Mouse (Mus musculus): ENCODE measurements around the gene Gbx2.

Gene Gbx2

GRCm38 (mm10) chr1:89913611-89914010, 17.4 kb downstream of the Gbx2 start:
- in situ Hi-C loops (cut with MseI, MboI), result no loop called here

DNA sequence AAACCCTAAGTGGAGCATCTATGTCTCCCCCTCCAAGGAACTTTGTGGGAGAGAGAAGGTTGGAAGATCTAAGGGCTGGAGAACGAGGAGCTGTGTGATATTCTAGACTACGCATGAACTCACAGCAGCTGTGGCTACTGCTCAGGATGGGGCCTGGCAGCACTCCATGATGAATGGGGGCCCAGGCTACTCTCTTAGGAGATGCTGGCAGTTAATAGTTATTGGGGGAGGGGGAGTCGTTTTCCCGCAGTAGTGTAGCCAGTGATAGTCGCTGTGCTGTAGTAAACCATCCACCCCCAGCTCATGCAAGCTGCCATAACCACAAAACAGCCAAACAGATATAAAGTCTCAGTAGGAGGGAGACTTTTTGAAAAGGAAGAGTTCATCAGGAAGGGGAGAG, 18.6 kb downstream of the Gbx2 start:
- in situ Hi-C loops (cut with MseI, MboI), result no loop called here

- in situ Hi-C loops (cut with MseI, MboI), result no loop called here
Measured at GRCm38 (mm10) chr1:89909796-89910195, 21.2 kb downstream of the Gbx2 start.

- in situ Hi-C loops (cut with MseI, MboI), result no loop called here
Measured at GRCm38 (mm10) chr1:89902641-89903040, 28.3 kb downstream of the Gbx2 start.

DNA sequence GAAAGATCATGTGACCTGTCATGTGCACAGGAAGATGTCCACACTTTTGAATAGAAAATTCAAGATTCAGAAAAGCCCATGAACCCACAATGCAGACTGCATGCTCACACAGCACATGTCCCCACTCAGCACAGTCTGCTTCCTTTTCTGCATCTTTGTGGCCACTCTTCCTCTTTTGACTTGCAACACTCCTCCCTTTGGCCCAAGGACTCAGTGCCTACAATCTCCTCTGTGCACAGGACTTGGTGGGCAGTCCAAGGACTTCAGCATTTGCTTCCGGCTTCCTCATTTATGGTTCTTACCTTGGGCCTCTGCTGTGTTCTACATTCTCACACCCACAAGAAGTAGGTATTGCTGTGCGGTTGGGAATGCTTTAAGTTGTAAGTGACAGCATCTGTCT, 28.7 kb downstream of the Gbx2 start:
- in situ Hi-C loops (cut with MseI, MboI), result no loop called here

DNA sequence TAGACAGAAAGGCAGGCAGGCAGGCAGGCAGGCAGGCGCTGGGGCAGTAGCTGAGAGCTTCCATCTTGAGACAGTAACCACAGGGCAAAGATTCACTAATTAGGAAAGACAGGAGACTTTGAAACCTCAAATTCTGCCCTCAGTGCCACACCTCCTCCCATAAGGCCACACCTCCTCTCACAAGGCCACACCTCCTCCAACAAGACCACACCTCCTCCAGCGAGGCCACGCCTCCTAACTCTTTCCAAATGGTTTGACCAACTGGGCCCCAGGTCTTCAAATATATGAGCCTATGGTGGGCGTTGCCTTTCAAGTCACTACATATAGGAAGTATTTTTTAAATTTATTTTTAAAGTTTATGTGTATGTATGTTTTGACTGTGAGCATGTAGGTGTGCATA, 29.6 kb downstream of the Gbx2 start:
- in situ Hi-C loops (cut with MseI, MboI), result no loop called here

DNA sequence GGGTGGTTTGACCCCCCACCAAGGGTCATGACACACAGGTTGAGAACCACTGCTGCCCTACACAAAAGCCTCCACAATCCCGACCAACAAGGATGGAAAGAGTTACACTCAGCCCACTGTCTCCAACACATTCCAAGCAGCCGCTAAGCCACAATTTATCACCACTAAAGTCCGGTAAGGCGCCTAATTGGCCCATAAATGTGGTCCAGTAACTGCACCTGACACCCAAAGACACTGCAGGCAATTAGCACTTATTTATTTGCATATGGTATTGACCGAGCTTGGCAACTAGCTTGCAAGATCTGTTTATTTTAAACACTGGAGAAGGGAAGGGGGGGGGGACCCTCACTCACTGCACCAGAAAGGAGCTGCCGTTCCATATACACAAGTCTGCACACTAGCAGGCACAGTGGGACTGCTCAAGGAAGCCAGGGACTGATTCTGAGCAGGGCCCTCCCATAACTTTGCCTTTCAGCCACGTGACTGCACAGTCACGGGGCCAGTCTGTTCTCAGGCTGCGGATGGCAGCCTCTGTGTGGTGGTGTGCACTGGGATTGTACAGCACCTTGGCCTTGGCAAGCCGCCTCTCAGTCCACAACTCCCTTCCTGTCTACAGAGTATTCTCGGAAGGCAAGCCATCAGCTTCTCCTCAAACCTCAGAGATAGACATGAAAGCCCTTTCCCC, 31.1 kb downstream of the Gbx2 start:
- in situ Hi-C loops (cut with MseI, MboI), result no loop called here

GRCm38 (mm10) chr1:89899036-89899435, 31.9 kb downstream of the Gbx2 start:
- in situ Hi-C loops (cut with MseI, MboI), result no loop called here

DNA sequence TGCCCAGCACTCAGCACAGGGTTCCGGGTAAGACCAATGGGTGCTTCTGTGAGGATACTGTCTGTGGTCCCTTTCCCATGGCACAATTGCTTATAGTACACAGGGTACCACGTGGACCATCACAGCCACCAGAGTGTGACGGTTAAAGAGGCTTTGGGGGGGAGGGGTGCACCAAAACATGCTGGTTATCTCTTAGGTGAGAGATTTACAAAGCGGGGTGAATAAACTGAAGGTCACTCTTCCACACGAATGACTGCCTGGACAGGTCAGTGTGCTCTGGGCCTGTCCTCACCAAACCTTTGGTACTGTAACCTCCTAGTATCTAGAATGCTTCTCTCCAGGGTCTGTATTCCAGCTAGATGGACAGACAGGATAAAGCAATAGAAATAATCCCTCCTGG, 35.2 kb downstream of the Gbx2 start:
- in situ Hi-C loops (cut with MseI, MboI), result no loop called here

GRCm38 (mm10) chr1:89892281-89892680, 38.7 kb downstream of the Gbx2 start:
- in situ Hi-C loops (cut with MseI, MboI), result no loop called here

- in situ Hi-C loops (cut with MseI, MboI), result no loop called here
Measured at GRCm38 (mm10) chr1:89891400-89891799, 39.6 kb downstream of the Gbx2 start.

- in situ Hi-C loops (cut with MseI, MboI), result no loop called here
Measured at GRCm38 (mm10) chr1:89885696-89886095, 45.3 kb downstream of the Gbx2 start.

DNA sequence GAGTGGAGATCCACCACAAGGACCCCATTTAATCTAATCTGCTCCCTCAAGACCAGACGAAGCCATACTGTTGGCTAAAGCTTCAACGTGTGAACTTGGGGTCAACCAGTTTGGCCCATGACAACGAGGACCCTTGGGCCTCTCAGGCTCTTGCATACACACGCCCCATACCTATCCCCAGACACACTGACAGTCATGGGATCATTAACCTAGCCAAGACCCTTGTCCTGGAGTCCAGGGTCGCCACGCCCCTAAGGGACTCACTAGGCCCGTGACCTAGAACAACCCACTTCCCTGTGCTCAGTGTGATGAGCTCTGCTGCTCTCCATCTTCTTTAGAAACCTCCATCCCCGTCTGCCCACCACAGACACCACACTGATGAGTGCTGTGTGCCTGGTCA, 46.6 kb downstream of the Gbx2 start:
- in situ Hi-C loops (cut with MseI, MboI), result no loop called here

- in situ Hi-C loops (cut with MseI, MboI), result no loop called here
Measured at GRCm38 (mm10) chr1:89880834-89881233, 50.1 kb downstream of the Gbx2 start.

- in situ Hi-C loops (cut with MseI, MboI), result no loop called here
Measured at GRCm38 (mm10) chr1:89880193-89880592, 50.8 kb downstream of the Gbx2 start.

DNA sequence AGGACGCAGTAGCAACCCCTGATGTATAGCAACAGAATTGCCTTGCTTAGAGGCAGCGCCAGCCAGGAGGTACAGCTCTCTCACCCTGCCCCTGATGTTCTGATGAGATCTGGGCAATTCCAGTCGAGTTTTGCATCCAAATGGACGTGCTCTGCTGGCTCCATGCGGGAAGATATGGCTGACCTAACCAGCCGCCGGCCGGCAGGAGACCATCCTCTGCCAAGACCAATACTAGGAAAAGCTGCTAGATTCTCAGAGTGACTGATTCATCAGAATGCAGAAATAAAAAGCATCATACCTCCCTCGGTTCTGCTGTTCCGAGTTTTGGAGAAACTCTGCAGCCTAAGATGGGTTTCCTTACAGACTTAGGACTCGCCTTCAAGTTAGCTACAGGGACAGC, 52.5 kb downstream of the Gbx2 start:
- in situ Hi-C loops (cut with MseI, MboI), result no loop called here
